Mouse (Mus musculus) olfactory bulb, adult 2 months (tissue): ENCODE data around the gene Ucp2.

ENCODE experiments used
- CTCF ChIP-seq: fragments of 200-500 bp; IDR thresholded peaks from 2 replicates; pipeline ENCODE4 v1.5.1; 2012; ENCODE audit warnings: low read depth, mild to moderate bottlenecking, low read length, moderate library complexity; ENCODE audit not compliant: insufficient read depth
- POLR2A ChIP-seq: fragments of 200-500 bp; IDR thresholded peaks from 2 replicates; pipeline ENCODE4 v1.6.1; 2012; ENCODE audit warnings: mild to moderate bottlenecking, low read depth, low read length, moderate library complexity; ENCODE audit not compliant: insufficient read depth

DNA sequence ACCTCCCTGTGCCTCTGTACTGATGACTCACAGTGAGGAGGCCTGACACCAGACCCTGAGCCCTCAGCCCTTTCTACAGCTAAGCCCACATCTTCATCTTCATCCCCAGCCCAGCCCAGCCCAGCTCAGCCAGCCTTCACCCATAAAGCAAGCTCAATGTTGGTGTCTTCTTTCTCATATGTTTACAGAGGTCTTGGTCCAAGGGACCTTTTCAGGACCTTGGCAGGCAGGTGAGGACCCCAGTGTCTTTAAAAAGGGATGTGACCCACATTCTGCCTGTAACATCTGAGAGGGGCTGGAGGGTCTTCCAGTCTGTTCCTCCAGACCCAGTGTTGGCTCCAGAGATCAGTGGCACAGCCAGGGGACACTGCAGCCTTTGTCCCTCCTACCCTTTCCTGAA lies 6.3 kb downstream of the Ucp2 start:
- TF ChIP-seq CTCF (no peak), POLR2A (no peak)
